Mouse (Mus musculus) activated CD4-positive, CD25-positive, alpha-beta regulatory T cell, adult 9 weeks (primary cell): ENCODE data around the gene Olfr593. TPM values are rescaled to one million over a fixed set of nuclear protein-coding genes. Genes with fewer than 3 reads are reported as not detected.

ENCODE experiments used
- polyA plus RNA-seq: library from polyadenylated mRNA; unstranded; fragments of 100-300 nt; shearing (Covaris generic); gene quantifications from one replicate; pipeline ENCODE4 v1.2.1, GENCODE M21; 2017

Gene Olfr593
- not detected for polyA plus RNA-seq

DNA sequence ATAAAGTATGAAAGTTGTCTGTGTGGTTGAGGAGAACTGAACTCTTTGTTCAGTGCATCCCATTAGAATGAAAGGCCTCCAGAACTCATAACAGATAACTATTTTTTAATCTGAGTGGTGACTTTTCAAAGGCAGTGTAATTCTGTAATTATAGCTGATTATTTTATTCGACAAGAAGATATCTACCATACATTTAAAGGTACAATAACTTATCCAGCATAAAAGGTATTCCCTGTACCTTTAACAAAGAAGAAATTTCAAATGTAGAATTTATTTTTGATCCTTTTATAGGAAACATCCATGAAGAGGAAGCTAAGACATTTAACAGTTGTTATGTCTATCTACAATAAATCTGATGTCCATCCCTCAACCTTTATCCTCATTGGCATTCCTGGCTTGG, at the start of gene Olfr593:
Olfr593 (plus strand) TSS at position 301 of the 400 bp plus-strand sequence.

DNA sequence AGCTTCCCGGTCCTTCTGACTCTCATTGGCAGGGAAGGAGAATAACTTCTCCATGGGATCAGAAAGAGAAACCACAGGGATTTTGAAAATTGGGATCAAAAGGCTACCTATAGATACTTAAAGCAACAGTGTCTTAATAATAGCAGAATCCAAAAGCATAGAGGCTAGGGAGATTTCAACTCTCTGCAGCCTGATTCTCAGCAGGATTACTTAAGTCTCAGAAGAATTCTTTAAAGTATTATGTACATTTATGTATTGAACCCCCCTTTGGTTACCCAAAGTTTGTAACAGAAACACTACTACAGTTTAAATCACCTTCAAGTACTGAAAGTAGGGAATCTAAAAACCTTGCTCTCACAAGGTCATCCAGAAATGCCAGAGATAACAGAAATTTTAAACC, 33.4 kb upstream of the Olfr593 start, which contains the start of gene Olfr591:
Olfr591 (minus strand) TSS at position 101 of the 400 bp plus-strand sequence.

DNA sequence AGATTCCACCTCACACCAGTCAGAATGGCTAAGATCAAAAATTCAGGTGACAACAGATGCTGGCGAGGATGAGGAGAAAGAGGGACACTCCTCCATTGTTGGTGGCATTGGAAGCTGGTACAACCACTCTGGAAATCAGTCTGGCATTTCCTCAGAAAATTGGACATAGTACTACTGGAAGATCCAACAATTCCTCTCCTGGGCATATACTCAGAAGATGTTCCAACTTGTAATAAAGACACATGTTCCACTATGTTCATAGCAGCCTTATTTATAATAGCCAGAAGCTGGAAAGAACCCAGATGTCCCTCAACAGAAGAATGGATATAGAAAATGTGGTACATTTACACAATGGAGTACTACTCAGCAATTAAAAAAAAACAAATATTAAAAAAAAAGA, 27.2 kb upstream of the Olfr593 start, which contains the start of gene Olfr592:
Olfr592 (plus strand) TSS at position 301 of the 400 bp plus-strand sequence.

DNA sequence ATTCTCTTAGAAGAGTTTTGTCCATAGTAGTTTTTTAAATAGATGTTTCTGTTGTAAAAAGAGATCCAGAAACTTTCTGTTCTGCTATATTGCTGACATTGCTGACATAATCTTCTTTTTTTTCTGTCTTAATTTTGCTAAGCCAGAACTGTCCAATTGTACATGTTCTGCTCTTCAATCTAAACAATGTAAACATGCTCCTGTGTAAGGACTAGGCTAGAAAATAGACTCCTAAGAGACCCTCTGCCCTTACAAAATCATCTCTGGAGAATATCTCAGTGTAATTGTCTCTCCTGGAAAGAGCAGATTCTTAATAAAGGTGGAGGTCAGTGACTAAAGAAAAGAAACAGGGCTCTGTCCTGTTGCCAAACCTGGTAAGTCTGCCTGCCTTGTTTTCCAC, 5.0 kb downstream of the Olfr593 start, which contains the start of gene Olfr594:
Olfr594 (plus strand) TSS at position 301 of the 400 bp plus-strand sequence.

DNA sequence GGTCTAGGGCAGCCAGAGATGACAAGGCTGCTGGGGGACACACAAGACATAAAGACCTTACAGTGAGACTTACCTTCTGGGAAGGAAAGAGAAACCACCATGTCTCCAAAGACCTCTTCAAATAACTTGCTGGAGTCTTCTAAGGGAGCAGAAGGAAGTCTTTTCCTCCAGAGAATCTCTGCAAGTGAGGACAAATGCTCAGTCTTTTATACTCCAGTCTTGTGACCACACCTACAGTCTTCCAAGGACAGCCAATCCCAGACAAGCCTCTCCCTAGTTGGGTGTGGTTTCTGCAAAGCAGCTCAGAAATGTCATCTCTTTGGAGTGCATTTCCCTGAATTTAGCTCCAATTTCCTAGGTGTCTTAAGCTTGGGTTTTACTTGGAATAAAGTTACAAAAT, 40.7 kb downstream of the Olfr593 start, which contains the start of gene Usp17ld:
Usp17ld (minus strand) TSS at position 101 of the 400 bp plus-strand sequence.

Other genes with a start within 250 kb of the Olfr593 start
- not detected for gene Olfr576, start 249.2 kb upstream of the Olfr593 start, polyA plus RNA-seq
- gene Olfr577, start 235.9 kb upstream of the Olfr593 start, polyA plus RNA-seq, result not detected
- not detected for gene Olfr578, start 222.5 kb upstream of the Olfr593 start, polyA plus RNA-seq
- not detected for gene Olfr582, start 173.8 kb upstream of the Olfr593 start, polyA plus RNA-seq
- not detected for gene Olfr583, start 160.6 kb upstream of the Olfr593 start, polyA plus RNA-seq
- not detected for gene Olfr584, start 130.0 kb upstream of the Olfr593 start, polyA plus RNA-seq
- not detected for gene Olfr585, start 114.1 kb upstream of the Olfr593 start, polyA plus RNA-seq
- gene Olfr586, start 86.2 kb upstream of the Olfr593 start, polyA plus RNA-seq, result not detected
- gene Olfr588-ps1, start 71.0 kb upstream of the Olfr593 start, polyA plus RNA-seq, result not detected
- gene Olfr589, start 55.5 kb upstream of the Olfr593 start, polyA plus RNA-seq, result not detected
- gene Olfr591, start 33.5 kb upstream of the Olfr593 start, polyA plus RNA-seq, result not detected
- gene Olfr592, start 27.1 kb upstream of the Olfr593 start, polyA plus RNA-seq, result not detected
- gene Olfr594, start 5.1 kb downstream of the Olfr593 start, polyA plus RNA-seq, result not detected
- not detected for gene Usp17ld, start 40.6 kb downstream of the Olfr593 start, polyA plus RNA-seq
- not detected for gene Olfr596, start 93.8 kb downstream of the Olfr593 start, polyA plus RNA-seq
- not detected for gene Olfr597, start 104.5 kb downstream of the Olfr593 start, polyA plus RNA-seq
- not detected for gene Olfr598, start 111.7 kb downstream of the Olfr593 start, polyA plus RNA-seq
- not detected for gene Olfr599, start 124.1 kb downstream of the Olfr593 start, polyA plus RNA-seq
- gene Olfr600, start 137.8 kb downstream of the Olfr593 start, polyA plus RNA-seq, result not detected
- gene Olfr601, start 150.8 kb downstream of the Olfr593 start, polyA plus RNA-seq, result not detected
- not detected for gene Olfr603, start 174.3 kb downstream of the Olfr593 start, polyA plus RNA-seq
- not detected for gene Usp17lc, start 203.2 kb downstream of the Olfr593 start, polyA plus RNA-seq
- not detected for gene Olfr605, start 233.6 kb downstream of the Olfr593 start, polyA plus RNA-seq
- not detected for gene Olfr606, start 237.2 kb downstream of the Olfr593 start, polyA plus RNA-seq